10 mouse cellular contexts compared by ENCODE assay signal in the genomic region with DNA sequence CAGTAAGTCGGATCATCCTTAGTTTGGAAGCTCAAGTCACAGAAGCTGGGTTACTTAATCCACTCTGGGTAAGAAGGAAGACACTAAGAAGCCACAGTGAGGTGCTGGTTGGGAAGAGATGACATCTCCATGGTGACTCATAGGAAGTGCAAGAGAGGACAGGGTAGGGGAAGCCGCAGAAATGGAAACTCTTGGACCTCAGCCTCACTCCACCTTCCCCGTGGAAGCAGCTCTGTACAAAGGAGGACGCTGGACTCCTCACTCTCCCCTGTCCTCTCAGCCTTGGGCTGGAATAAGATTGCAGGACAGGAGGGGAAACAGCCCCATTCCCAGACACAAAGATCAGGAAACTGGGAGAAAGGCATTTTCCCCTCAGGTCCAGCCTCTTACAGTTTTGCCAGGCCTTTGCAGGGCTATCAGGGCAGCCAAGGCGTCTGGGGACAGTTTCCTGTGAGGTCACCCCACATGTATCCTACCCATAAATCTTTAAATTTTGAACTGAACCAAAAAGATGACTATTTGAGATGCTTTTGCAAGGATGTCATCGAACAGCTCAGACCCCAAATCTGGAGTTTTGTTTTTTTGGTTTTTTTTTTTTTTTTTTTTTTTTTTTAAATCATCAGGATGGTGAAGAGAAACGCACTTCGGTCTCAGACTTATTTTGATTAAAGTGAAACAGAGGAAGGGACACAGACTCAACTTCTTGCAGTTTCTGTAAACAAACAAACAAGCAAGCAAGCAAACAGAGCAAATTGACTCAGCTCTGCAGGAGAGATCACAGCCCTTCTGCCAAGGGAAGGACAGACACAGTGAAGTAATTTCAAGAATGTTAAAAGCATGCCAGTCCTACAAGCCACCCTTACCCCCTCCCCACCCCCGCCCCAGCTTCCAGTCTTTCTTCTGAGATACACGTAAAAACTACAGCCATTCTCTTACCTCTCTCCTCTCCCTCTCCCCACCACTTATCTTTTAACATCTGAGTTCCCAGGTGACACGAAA.
DNase-seq lines count a peak whose midpoint lies in the region; ATAC-seq lines count a peak whose summit lies in the region.
"Had no signal": no experiment of that assay in that cellular context is flagged by ENCODE, and none has a peak within 500 bp of the region (broad histone marks: within the 10 kb centered on the region; RNA-seq: fewer than 3 reads in every experiment).

No protein-coding gene starts in this region.

- H3K4me2 ChIP-seq in liver, embryonic 16.5 days (ENCODE audit: low read depth, low read length) = no peak overlapping the region

- no peak overlapping the region for H3K9ac ChIP-seq in liver, embryonic 16.5 days (ENCODE audit: low read depth, low read length)
- H3K9ac ChIP-seq: liver, embryonic 14.5 days had no signal

- no peaks in the 10 kb centered on the region for H3K9me3 ChIP-seq in liver, embryonic 16.5 days (replicated peaks; ENCODE audit: control insufficient read depth, low read length)

- H3K27me3 ChIP-seq in liver, embryonic 16.5 days (ENCODE audit: control insufficient read depth, insufficient read depth, low read depth, low read length) = no peaks in the 10 kb centered on the region

- 30% methylated on average over 11 of the region's 11 CpGs for WGBS in liver, embryonic 16.5 days (ENCODE audit: insufficient replicate concordance)

- no peak overlapping the region for H3K27ac ChIP-seq in liver, embryonic 16.5 days (ENCODE audit: low read length)
- H3K27ac ChIP-seq: liver, embryonic 14.5 days had no signal

- peaks cover 6% of the 10 kb centered on the region for H3K4me1 ChIP-seq in liver, embryonic 16.5 days (ENCODE audit: control insufficient read depth, low read depth, low read length)

- no peaks in the 10 kb centered on the region for H3K36me3 ChIP-seq in liver, embryonic 16.5 days (ENCODE audit: control insufficient read depth, insufficient read depth)

- peak; percentile 61 to 84 for DNase-seq in adrenal gland, adult (ENCODE audit: inconsistent age in 2 of 2, low spot score in 1 of 2)
- DNase-seq in adrenal gland, adult 8-10 months = no peak
- peak; percentile 19 for DNase-seq in MN1 (ENCODE audit: low spot score)
- DNase-seq in heart, adult 9 months (ENCODE audit: low spot score in 2 of 2) = peak; percentile 64 to 65
- DNase-seq in thymus, postnatal 4 days = no peak
- no peak for DNase-seq in frontal cortex, postnatal 36 days (ENCODE audit: low spot score in 2 of 2)
- DNase-seq: cerebellum, adult 9-10 months had no signal

- ATAC-seq in liver, embryonic 16.5 days (ENCODE audit: low read depth) = peak; percentile 48; the same call in 1 of the 2 replicates
- ATAC-seq in CD4-positive, CD25-positive, alpha-beta regulatory T cell, adult 4 months = no peak

- H3K4me3 ChIP-seq in liver, embryonic 16.5 days (ENCODE audit: low read depth, low read length) = no peak overlapping the region

Comparison
In these comparisons a context has a peak if more than half of its experiments do, and no peak if none do; other contexts are left out.
1. DNase-seq: peak in adrenal gland, adult (2 of 2), MN1 (single experiment) and heart, adult 9 months (2 of 2); none in adrenal gland, adult 8-10 months (single experiment), thymus, postnatal 4 days (single experiment) and frontal cortex, postnatal 36 days (0 of 2).